Mouse (Mus musculus) megakaryocyte, adult 5-6 weeks (primary cell): ENCODE measurements around the gene Gm10722. TPM values are rescaled to one million over a fixed set of nuclear protein-coding genes. Genes with fewer than 3 reads are reported as not detected.
"Not testable (repeated sequence)": the region's sequence is repeated elsewhere in the genome, so short reads cannot be mapped to it uniquely, and the experiment has no call there.

ENCODE experiments used
- ATAC-seq: 2 replicates; pipeline ENCODE4 v1.8.0; 2016; ENCODE audit warnings: mild to moderate bottlenecking, inconsistent platforms; ENCODE audit not compliant: poor library complexity, severe bottlenecking
- total RNA-seq, 2 experiments: library from RNA; stranded (forward) in 1 of 2; stranded (reverse) in 1 of 2; fragments of 153-499, 151-499 nt in 1 of 2; fragments of 221-1000, 200-1000 nt in 1 of 2; gene quantifications; 2 replicates each; pipeline versions ENCODE4 v1.2.3 to v1.2.4; 2015 to 2017

Gene Gm10722
- total RNA-seq, 2 experiments from 2014 or later: not detected

DNA sequence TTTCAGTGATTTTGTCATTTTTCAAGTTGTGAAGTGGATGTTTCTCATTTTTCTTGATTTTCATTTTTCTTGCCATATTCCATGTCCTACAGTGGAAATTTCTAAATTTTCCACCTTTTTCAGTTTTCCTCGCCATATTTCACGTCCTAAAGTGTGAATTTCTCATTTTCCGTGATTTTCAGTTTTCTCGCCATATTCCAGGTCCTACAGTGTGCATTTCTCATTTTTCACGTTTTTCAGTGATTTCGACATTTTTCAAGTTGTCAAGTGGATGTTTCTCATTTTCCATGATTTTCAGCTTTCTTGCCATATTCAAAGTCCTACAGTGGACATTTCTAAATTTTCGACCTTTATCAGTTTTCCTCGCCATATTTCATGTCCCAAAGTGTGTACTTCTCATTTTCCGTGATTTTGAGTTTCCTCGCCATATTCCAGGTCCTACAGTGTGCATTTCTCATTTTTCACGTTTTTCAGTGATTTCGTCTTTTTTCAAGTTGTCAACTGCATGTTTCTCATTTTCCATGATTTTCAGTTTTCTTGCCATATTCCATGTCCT, 24.3 kb downstream of the Gm10722 start, which contains the start of gene Gm10717:
TSS of gene Gm10717 (plus strand) at position 506 of the 556 bp plus-strand sequence.
- ATAC-seq: not testable (repeated sequence)

GRCm38 (mm10) chr9:3025653-3026052, 24.9 kb downstream of the Gm10722 start:
- not testable (repeated sequence) for ATAC-seq

DNA sequence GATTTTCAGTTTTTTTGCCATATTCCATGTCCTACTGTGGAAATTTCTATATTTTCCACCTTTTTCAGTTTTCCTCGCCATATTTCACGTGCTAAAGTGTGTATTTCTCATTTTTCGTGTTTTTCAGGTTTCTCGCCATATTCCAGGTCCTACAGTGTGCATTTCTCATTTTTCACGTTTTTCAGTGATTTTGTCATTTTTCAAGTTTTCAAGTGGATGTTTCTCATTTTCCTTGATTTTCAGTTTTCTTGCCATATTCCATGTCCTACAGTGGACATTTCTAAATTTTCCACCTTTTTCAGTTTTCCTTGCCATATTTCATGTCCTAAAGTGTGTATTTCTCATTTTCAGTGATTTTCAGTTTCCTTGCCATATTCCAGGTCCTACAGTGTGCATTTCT, 25.4 kb downstream of the Gm10722 start:
- not testable (repeated sequence) for ATAC-seq

DNA sequence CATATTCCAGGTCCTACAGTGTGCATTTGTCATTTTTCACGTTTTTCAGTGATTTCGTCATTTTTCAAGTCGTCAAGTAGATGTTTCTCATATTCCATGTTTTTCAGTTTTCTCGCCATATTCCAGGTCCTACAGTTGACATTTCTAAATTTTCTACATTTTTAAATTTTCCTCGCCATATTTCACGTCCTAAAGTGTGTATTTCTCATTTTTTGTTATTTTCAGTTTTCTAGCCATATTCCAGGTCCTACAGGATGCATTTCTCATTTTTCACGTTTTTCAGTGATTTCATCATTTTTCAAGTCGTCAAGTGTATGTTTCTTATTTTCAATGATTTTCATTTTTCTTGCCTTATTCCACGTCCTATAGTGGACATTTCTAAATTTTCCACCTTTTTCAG, 26.0 kb downstream of the Gm10722 start:
- not testable (repeated sequence) for ATAC-seq

DNA sequence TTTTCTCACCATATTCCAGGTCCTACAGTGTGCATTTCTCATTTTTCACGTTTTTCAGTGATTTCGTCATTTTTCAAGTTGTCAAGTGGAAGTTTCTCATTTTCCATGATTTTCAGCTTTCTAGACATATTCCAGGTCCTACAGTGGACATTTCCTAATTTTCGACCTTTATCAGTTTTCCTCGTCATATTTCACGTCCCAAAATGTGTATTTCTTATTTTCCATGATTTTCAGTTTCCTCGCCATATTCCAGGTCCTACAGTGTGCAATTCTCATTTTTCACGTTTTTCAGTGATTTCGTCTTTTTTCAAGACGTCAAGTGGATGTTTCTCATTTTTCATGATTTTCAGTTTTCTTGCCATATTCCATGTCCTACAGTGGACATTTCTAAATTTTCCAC, 26.5 kb downstream of the Gm10722 start:
- ATAC-seq: not testable (repeated sequence)

DNA sequence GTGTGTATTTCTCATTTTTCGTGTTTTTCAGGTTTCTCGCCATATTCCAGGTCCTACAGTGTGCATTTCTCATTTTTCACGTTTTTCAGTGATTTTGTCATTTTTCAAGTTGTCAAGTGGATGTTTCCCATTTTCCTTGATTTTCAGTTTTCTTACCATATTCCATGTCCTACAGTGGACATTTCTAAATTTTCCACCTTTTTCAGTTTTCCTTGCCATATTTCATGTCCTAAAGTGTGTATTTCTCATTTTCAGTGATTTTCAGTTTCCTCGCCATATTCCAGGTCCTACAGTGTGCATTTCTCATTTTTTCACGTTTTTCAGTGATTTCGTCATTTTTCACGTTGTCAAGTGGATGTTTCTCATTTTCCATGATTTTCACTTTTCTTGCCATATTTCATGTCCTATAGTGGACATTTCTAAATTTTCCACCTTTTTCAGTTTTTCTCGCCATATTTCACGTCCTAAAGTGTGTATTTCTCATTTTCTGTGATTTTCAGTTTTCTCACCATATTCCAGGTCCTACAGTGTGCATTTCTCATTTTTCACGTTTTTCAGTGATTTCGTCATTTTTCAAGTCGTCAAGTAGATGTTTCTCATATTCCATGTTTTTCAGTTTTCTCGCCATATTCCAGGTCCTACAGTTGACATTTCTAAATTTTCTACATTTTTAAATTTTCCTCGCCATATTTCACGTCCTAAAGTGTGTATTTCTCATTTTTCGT, 28.7 kb downstream of the Gm10722 start:
- not testable (repeated sequence) for ATAC-seq

GRCm38 (mm10) chr9:3030677-3031318, 30.1 kb downstream of the Gm10722 start:
- not testable (repeated sequence) for ATAC-seq

- ATAC-seq: not testable (repeated sequence)
These were observed 33.6 kb downstream of the Gm10722 start, which contains the start of gene Gm17535 for GRCm38 (mm10) chr9:3034299-3034698. TSS of gene Gm17535 (plus strand) at chr9:3034599.

GRCm38 (mm10) chr9:3036577-3036976, 35.9 kb downstream of the Gm10722 start, which contains the start of gene Gm10715:
TSS of gene Gm10715 (plus strand) at chr9:3036877.
- ATAC-seq: not testable (repeated sequence)

DNA sequence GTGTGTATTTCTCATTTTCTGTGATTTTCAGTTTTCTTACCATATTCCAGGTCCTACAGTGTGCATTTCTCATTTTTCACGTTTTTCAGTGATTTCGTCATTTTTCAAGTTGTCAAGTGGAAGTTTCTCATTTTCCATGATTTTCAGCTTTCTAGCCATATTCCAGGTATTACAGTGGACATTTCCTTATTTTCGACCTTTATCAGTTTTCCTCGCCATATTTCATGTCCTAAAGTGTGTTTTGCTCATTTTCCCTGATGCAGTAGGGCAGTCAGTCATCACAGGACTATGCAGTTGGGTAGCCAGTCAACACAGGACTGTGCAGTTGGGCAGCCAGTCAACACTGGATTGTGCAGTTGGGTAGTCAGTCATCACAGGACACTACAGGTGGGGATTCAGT, 37.4 kb downstream of the Gm10722 start:
- not testable (repeated sequence) for ATAC-seq

Other genes with a start within 250 kb of the Gm10722 start
- gene Gm11168, start 2.4 kb downstream of the Gm10722 start, total RNA-seq (2015): 0.38 TPM in 1 of 2 replicates, not detected in the other
- not detected in 2 replicates for gene Gm11168, start 2.4 kb downstream of the Gm10722 start, total RNA-seq (2017)
- 0.60 TPM in 1 of 2 replicates, not detected in the other for gene Gm10721, start 12.2 kb downstream of the Gm10722 start, total RNA-seq (2015)
- not detected in 2 replicates for gene Gm10721, start 12.2 kb downstream of the Gm10722 start, total RNA-seq (2017)
- 1.4 TPM in 1 of 2 replicates, not detected in the other for gene Gm10720, start 14.7 kb downstream of the Gm10722 start, total RNA-seq (2015)
- gene Gm10720, start 14.7 kb downstream of the Gm10722 start, total RNA-seq (2017): not detected in 2 replicates
- gene Gm10719, start 16.5 kb downstream of the Gm10722 start, total RNA-seq (2015): 2.0 TPM in 1 of 2 replicates, not detected in the other
- not detected in 2 replicates for gene Gm10719, start 16.5 kb downstream of the Gm10722 start, total RNA-seq (2017)
- gene Gm10718, start 22.6 kb downstream of the Gm10722 start, total RNA-seq (2015): 3.7 TPM in 1 of 2 replicates, not detected in the other
- gene Gm10718, start 22.6 kb downstream of the Gm10722 start, total RNA-seq (2017): 1.1 TPM in 1 of 2 replicates, not detected in the other
- gene Gm10717, start 24.5 kb downstream of the Gm10722 start, total RNA-seq (2015): 0.27 TPM in 1 of 2 replicates, not detected in the other
- 0.44 and 0.89 TPM in 2 replicates for gene Gm10717, start 24.5 kb downstream of the Gm10722 start, total RNA-seq (2017)
- gene Gm17535, start 33.7 kb downstream of the Gm10722 start, total RNA-seq (2015): not detected in 2 replicates
- gene Gm17535, start 33.7 kb downstream of the Gm10722 start, total RNA-seq (2017): not detected in 2 replicates
- not detected in 2 replicates for gene Gm10715, start 36.0 kb downstream of the Gm10722 start, total RNA-seq (2015)
- not detected in 2 replicates for gene Gm10715, start 36.0 kb downstream of the Gm10722 start, total RNA-seq (2017)